Mouse (Mus musculus): Measurements from ENCODE around the gene Rwdd2a.

GRCm38 (mm10) chr9:86543451-86543850 lies 28.3 kb upstream of the Rwdd2a start:
- TF ChIP-seq CTCF (IDR thresholded peaks at IDR 0.05; ENCODE audit: insufficient read depth, low read depth, low read length) (no peak), POLR2A (IDR thresholded peaks at IDR 0.05; ENCODE audit: insufficient read depth, low read depth, low read length) (no peak)
